Comparison of ENCODE assay signal across 18 mouse cellular contexts in genomic region chr16:93323172-93323571, GRCm38 (mm10).
DNase-seq lines count a peak whose midpoint lies in the region; ATAC-seq and TF ChIP-seq lines count a peak whose summit lies in the region.
"Had no signal": no experiment of that assay in that cellular context is flagged by ENCODE, and none has a peak within 500 bp of the region (broad histone marks: within the 10 kb centered on the region; RNA-seq: fewer than 3 reads in every experiment).

No protein-coding gene starts in this region.

- TF ChIP-seq CTCF in hindbrain, postnatal 0 days (IDR thresholded peaks at IDR 0.05; ENCODE audit: low read depth), result 0 out of 2 replicates have a peak, but pooled peaks have one; percentile 2
- TF ChIP-seq CTCF in CH12.LX (conservative IDR thresholded peaks at IDR 0.05 in 1 of 2, IDR thresholded peaks at IDR 0.05 in 1 of 2; ENCODE audit: low read depth in 2 of 2, low read length in 2 of 2), result no peak

- H3K27me3 ChIP-seq in hindbrain, postnatal 0 days (ENCODE audit: insufficient read depth, low read length), result no peaks in the 10 kb centered on the region
- H3K27me3 ChIP-seq in hindbrain, embryonic 11.5 days (ENCODE audit: control insufficient read depth, insufficient read depth, low read length), result no peaks in the 10 kb centered on the region
- H3K27me3 ChIP-seq in midbrain, embryonic 14.5 days (ENCODE audit: control insufficient read depth, insufficient read depth, low read length), result no peaks in the 10 kb centered on the region
- H3K27me3 ChIP-seq in midbrain, embryonic 13.5 days, result no peaks in the 10 kb centered on the region
- H3K27me3 ChIP-seq in CH12.LX (replicated peaks), result no peaks in the 10 kb centered on the region
- H3K27me3 ChIP-seq: embryonic facial prominence, embryonic 15.5 days; forebrain, embryonic 15.5 days had no signal

- no peak for TF ChIP-seq EP300 in CH12.LX (IDR thresholded peaks at IDR 0.05; ENCODE audit: low read length)

- no peak overlapping the region for H3K4me2 ChIP-seq in hindbrain, postnatal 0 days (ENCODE audit: low read depth, low read length)
- no peak overlapping the region for H3K4me2 ChIP-seq in hindbrain, embryonic 11.5 days (replicated peaks; ENCODE audit: low read depth, low read length)
- H3K4me2 ChIP-seq in midbrain, embryonic 14.5 days (ENCODE audit: low read length), result no peak overlapping the region
- no peak overlapping the region for H3K4me2 ChIP-seq in midbrain, embryonic 13.5 days (replicated peaks)
- H3K4me2 ChIP-seq in CH12.LX (ENCODE audit: insufficient read depth, low read depth, poor library complexity, severe bottlenecking), result no peak overlapping the region
- H3K4me2 ChIP-seq: embryonic facial prominence, embryonic 15.5 days; forebrain, embryonic 15.5 days; heart, embryonic 13.5 days had no signal

- no peaks in the 10 kb centered on the region for H3K79me2 ChIP-seq in CH12.LX (replicated peaks; ENCODE audit: control insufficient read depth, extremely low read depth, insufficient read depth, poor library complexity, severe bottlenecking)

- H3K9ac ChIP-seq in hindbrain, postnatal 0 days (replicated peaks; ENCODE audit: low read length), result no peak overlapping the region
- H3K9ac ChIP-seq in hindbrain, embryonic 11.5 days (ENCODE audit: low read depth, low read length), result no peak overlapping the region
- no peak overlapping the region for H3K9ac ChIP-seq in midbrain, embryonic 14.5 days (replicated peaks; ENCODE audit: low read length)
- no peak overlapping the region for H3K9ac ChIP-seq in midbrain, embryonic 13.5 days (replicated peaks)
- H3K9ac ChIP-seq in CH12.LX (ENCODE audit: insufficient read depth, low read depth), result no peak overlapping the region
- H3K9ac ChIP-seq: embryonic facial prominence, embryonic 15.5 days; forebrain, embryonic 15.5 days; heart, embryonic 13.5 days had no signal

- ATAC-seq in hindbrain, postnatal 0 days, result no peak
- no peak for ATAC-seq in hindbrain, embryonic 11.5 days (ENCODE audit: low FRiP score)
- no peak for ATAC-seq in midbrain, embryonic 14.5 days (ENCODE audit: low FRiP score, low TSS enrichment)
- ATAC-seq in midbrain, embryonic 13.5 days, result no peak
- peak; percentile 56; the same call in 1 of the 2 replicates for ATAC-seq in erythroid progenitor cell, adult 5-6 weeks (replicated peaks; ENCODE audit: low FRiP score, poor library complexity, severe bottlenecking)
- ATAC-seq: forebrain, embryonic 15.5 days had no signal

- H3K4me3 ChIP-seq in hindbrain, postnatal 0 days (ENCODE audit: low read length), result no peak overlapping the region
- H3K4me3 ChIP-seq in hindbrain, embryonic 11.5 days (ENCODE audit: low read depth, low read length), result no peak overlapping the region
- no peak overlapping the region for H3K4me3 ChIP-seq in midbrain, embryonic 14.5 days (replicated peaks; ENCODE audit: low read depth, low read length)
- H3K4me3 ChIP-seq in midbrain, embryonic 13.5 days (replicated peaks), result no peak overlapping the region
- no peak overlapping the region for H3K4me3 ChIP-seq in CH12.LX (replicated peaks in 1 of 3; ENCODE audit: low read depth in 2 of 3, low read length in 2 of 3, poor library complexity in 1 of 3)
- H3K4me3 ChIP-seq: embryonic facial prominence, embryonic 15.5 days; erythroblast, embryonic 14.5 days; forebrain, embryonic 15.5 days; heart, embryonic 13.5 days had no signal

- no peak for TF ChIP-seq RAD21 in CH12.LX (IDR thresholded peaks at IDR 0.05; ENCODE audit: low read depth, low read length)

- WGBS in hindbrain, postnatal 0 days, result 59% methylated on average over 5 of the region's 5 CpGs
- 71% methylated on average over 5 of the region's 5 CpGs for WGBS in hindbrain, embryonic 11.5 days
- 63% methylated on average over 5 of the region's 5 CpGs for WGBS in midbrain, embryonic 14.5 days
- WGBS in midbrain, embryonic 13.5 days, result 71% methylated on average over 5 of the region's 5 CpGs

- dilution Hi-C loops in CH12.LX (cut with MboI; ENCODE audit: extremely low pct_ligation_motif_present, extremely low pct_unique_long_range_greater_than_20kb, low sequenced_read_pairs), result no loop called here

- no peak for TF ChIP-seq POLR2A in CH12.LX (IDR thresholded peaks at IDR 0.05; ENCODE audit: low read depth, low read length)

- H3K27ac ChIP-seq in hindbrain, postnatal 0 days, result no peak overlapping the region
- H3K27ac ChIP-seq in hindbrain, embryonic 11.5 days (ENCODE audit: low read depth, low read length), result no peak overlapping the region
- H3K27ac ChIP-seq in midbrain, embryonic 14.5 days (replicated peaks; ENCODE audit: low read depth, low read length), result no peak overlapping the region
- no peak overlapping the region for H3K27ac ChIP-seq in midbrain, embryonic 13.5 days
- no peak overlapping the region for H3K27ac ChIP-seq in CH12.LX (ENCODE audit: insufficient read depth, low read depth)
- H3K27ac ChIP-seq: embryonic facial prominence, embryonic 15.5 days; forebrain, embryonic 15.5 days; heart, embryonic 13.5 days had no signal

- H3K9me3 ChIP-seq in hindbrain, postnatal 0 days (ENCODE audit: low read length), result no peaks in the 10 kb centered on the region
- no peaks in the 10 kb centered on the region for H3K9me3 ChIP-seq in hindbrain, embryonic 11.5 days (ENCODE audit: control insufficient read depth, low read length)
- H3K9me3 ChIP-seq in midbrain, embryonic 14.5 days (ENCODE audit: control insufficient read depth, low read length), result peaks cover 7% of the 10 kb centered on the region; the same call in 1 of the 2 replicates
- no peaks in the 10 kb centered on the region; the same call in 1 of the 2 replicates for H3K9me3 ChIP-seq in midbrain, embryonic 13.5 days
- peaks cover 5% of the 10 kb centered on the region for H3K9me3 ChIP-seq in CH12.LX (replicated peaks; ENCODE audit: low read length)
- H3K9me3 ChIP-seq: embryonic facial prominence, embryonic 15.5 days had no signal

- DNase-seq in hindbrain, postnatal 0 days (ENCODE audit: low spot score), result peak; percentile 25
- DNase-seq in hindbrain, embryonic 11.5 days (ENCODE audit: low spot score), result no peak
- DNase-seq in midbrain, embryonic 14.5 days, result peak; percentile 33
- DNase-seq in CH12.LX (ENCODE audit: extremely low read depth), result no peak
- DNase-seq: adrenal gland, postnatal 10 days; cerebellum, adult 11 months; cerebellum, adult 8-10 months; cerebellum, postnatal 14 days; embryo, embryonic 11 days; gastrocnemius, postnatal 36 days; heart, postnatal 36 days had no signal

- H3K36me3 ChIP-seq in hindbrain, postnatal 0 days (ENCODE audit: insufficient read depth, low read length), result no peaks in the 10 kb centered on the region
- no peaks in the 10 kb centered on the region for H3K36me3 ChIP-seq in hindbrain, embryonic 11.5 days (ENCODE audit: control insufficient read depth, insufficient read depth, low read length)
- H3K36me3 ChIP-seq in midbrain, embryonic 14.5 days (ENCODE audit: control insufficient read depth, insufficient read depth, low read length), result no peaks in the 10 kb centered on the region
- H3K36me3 ChIP-seq in midbrain, embryonic 13.5 days, result no peaks in the 10 kb centered on the region
- no peaks in the 10 kb centered on the region for H3K36me3 ChIP-seq in CH12.LX (replicated peaks in 1 of 2; ENCODE audit: control insufficient read depth in 1 of 2, insufficient read depth in 1 of 2, low read length in 1 of 2)
- H3K36me3 ChIP-seq: embryonic facial prominence, embryonic 15.5 days; forebrain, embryonic 15.5 days; G1E; heart, embryonic 13.5 days had no signal

- no peaks in the 10 kb centered on the region for H3K4me1 ChIP-seq in hindbrain, postnatal 0 days (ENCODE audit: insufficient read depth, low read length)
- no peaks in the 10 kb centered on the region for H3K4me1 ChIP-seq in hindbrain, embryonic 11.5 days (replicated peaks; ENCODE audit: control insufficient read depth, insufficient read depth, low read length)
- H3K4me1 ChIP-seq in midbrain, embryonic 14.5 days (ENCODE audit: control insufficient read depth, insufficient read depth, low read length), result no peaks in the 10 kb centered on the region
- 0 out of 2 replicates have a peak, but pooled peaks cover 2% of the 10 kb centered on the region for H3K4me1 ChIP-seq in midbrain, embryonic 13.5 days (replicated peaks)
- H3K4me1 ChIP-seq in CH12.LX (ENCODE audit: control insufficient read depth in 1 of 2, insufficient read depth in 2 of 2), result peaks cover 0 to 8% of the 10 kb centered on the region in 2 experiments; a peak in 1 of 4 replicates
- H3K4me1 ChIP-seq: embryonic facial prominence, embryonic 15.5 days; forebrain, embryonic 15.5 days; heart, embryonic 13.5 days had no signal

- in situ Hi-C loops in CH12.LX (cut with MboI; ENCODE audit: low pct_ligation_motif_present, low pct_unique_long_range_greater_than_20kb, low sequenced_read_pairs), result no loop called here

TF ChIP-seq in CH12.LX, 34 proteins besides CTCF, POLR2A, EP300 and RAD21:
- 0 out of 2 replicates have a peak, but pooled peaks have one; percentile 17 for TF ChIP-seq BHLHE40 (IDR thresholded peaks at IDR 0.05; ENCODE audit: low read depth, low read length)
- TF ChIP-seq RCOR1 (conservative IDR thresholded peaks at IDR 0.05; ENCODE audit: low read depth, low read length), result no peak
TF ChIP-seq in CH12.LX: peak in this region for 1.

Comparison
In these comparisons a context has a peak if more than half of its experiments do, and no peak if none do; other contexts are left out.
1. DNase-seq: peak in hindbrain, postnatal 0 days (single experiment) and midbrain, embryonic 14.5 days (single experiment); none in hindbrain, embryonic 11.5 days (single experiment) and CH12.LX (single experiment).